Mouse (Mus musculus) urinary bladder, postnatal 4 days (tissue): Measurements from ENCODE around the gene Zfhx2.

Experiments used
- DNase-seq, 2 experiments: peaks; one replicate each; pipeline ENCODE4 v3.0.0; 2021 to 2022; ENCODE audit warnings: low spot score in 2 of 2

Gene Zfhx2

DNA sequence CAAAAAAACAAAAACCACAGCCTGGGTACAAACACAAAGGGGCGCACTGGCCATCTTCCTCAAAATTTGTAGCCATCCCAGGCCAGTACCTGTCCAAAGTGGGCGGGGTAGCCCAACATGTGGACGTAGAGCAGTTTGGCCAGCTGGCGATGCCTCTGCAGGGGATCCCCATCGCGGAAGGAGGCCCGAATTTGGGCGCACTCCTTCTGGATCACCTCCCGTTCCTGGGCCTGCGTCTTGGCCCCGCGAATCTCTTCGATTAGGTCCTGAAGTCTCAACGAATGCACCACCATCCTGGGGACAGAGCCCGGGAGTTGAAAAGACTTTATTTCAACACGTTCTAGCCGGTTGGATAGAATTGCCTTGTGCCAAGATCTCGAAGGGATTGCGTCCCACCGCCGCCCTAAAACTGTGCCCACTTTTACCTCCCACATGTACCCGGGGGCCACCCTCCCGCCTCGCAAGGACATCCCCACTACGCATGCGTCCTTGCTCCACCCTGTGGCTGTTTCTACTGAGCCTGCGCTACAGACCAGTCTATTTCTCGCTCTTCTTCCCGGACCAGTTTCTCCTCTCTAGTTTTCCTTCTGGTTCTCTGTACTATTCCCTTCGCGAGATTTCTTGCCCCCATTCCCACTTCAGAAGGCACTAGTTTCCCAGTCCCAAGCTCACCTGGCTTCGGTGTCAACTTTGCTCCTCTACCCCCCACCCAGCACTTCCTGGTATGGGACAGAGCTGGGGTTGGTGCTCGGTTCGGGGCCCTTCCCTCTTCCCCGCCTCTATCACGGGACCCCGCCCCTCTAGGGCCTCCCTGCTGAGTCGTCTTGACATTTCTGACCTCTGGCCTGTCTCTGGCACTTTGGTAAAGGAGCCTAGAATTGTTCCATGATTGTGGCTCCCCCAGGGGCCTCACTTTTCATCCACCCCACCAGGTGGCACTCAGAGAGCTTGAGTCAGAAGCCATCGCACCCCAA is 14.0 kb upstream of the Zfhx2 start, which contains the start of gene Ap1g2:
TSS of gene Ap1g2 (minus strand) at position 758 of the 974 bp plus-strand sequence.
- DNase-seq, result peak; percentile 76 to 79

DNA sequence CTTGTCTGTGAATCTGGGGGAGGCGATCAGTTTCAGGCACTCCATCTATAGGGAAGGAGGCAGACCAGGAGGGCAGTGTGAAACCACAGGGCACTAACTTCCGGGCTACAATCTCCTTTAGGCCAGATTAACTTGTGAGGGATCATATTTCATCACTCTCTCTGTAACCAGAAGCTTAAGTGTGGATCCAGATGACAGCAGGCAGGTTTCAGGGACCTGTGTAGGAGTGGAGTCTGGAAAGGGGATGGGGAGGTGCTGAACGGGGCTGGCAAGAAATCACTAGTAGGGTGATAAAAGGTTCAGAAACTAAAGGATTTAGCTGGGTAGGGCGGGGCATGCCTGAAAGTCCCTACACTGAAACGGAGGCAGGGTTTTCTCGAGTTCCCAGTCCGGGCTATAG is 13.3 kb upstream of the Zfhx2 start:
- DNase-seq, result no peak

DNA sequence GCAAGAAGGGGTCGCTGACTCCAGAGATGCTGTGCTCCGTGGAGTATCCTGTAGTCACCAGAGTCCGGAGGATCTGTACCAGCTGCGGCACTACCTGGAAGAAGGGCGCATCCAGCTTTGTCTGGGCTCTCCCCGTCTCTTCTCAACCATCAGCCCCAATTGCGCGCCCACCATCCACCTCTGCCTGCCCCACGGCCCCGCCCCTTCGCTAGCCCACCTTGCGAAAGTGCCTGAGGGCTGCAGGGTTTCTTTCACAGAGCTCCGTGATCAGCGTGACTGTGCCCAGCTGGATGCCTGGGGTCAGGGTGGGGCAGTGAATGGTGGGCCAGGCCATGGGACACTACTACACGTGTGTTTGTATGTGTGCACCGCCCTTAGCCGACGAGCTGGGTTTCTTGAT is 12.2 kb upstream of the Zfhx2 start:
- no peak for DNase-seq

DNA sequence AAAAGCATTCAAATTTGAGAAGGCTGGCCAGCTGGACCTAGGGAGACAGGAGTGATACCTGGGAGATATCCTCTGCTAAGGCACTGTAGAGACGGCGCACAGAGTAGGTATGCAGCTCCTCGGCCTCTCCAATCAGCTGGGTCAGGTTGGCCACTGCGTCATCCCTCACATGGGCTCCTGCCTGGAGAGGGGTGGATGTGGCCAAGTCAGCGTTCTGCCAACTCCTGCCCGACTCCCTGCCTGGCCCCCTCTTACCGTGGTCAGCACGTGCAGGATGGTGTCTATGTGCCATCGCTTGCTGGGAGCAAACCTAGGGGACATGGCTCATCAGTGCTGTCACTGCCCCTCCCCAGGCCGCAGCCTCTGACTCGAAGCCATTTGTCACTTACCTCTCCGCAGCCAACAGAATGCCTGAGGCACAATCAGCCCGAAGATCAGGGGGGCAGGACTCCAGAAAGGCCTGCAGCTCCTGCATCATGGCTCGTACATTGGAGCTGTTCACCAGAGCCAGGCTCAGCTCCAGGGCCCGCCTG is 10.2 kb upstream of the Zfhx2 start:
- DNase-seq, result no peak

DNA sequence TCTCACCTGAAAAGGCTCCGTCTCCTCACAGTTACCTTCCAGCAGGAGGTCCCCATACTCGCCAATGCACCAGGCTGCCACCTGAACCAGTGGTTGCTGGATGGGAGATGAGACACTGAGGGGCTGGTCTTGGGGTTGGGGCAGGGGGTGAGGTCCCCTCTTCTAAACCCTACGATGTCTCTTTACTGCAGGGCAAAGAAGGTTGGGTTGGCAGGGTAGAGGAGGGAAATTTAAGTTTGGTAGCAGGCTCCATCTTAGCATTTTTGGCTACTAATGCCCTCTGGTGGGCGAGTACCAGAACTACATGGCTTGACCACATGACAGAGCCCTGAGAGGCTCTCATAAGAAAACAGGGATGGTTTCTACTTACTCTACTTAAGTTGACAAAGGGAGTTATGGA is 9.5 kb upstream of the Zfhx2 start:
- DNase-seq, result no peak

DNA sequence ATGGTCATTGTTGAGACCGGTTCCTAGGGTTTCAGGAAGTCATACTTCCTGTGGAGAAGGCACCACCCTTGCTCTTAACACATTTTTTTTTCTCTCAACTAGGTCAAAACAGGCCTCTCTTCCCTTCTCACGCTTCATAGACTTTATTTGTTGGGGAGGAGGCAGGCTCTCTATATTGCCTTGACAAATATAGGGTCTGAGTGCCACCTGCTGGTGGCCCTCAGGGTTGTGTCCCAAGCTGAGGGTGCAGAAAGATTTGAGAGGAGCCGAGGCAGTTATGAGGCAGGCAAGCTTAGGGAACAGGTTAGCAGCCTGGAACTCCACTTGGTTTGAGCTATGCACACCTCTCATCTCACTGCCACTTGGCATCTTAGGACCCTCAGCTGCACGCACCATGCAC is 5.9 kb upstream of the Zfhx2 start:
- no peak for DNase-seq

DNA sequence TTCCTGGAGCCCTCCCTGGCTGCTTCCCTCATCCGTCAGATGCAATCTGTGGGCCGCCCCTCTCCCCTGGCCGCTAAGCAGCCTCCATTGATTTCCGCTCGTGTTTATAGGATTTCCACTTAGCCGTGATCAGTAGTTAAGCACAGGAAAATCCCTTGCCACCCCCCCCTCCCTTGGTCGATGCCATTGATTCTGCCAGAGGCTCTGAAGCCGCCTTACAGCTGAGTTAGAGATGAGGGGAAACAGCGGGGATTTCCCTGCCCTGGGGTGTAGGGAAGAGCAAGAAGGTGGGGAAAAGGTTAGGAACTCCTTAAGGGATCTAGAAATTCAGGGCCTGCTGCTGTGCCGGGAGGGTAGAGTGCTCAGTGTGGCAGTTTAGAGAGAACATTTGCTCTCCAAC is 5.5 kb upstream of the Zfhx2 start:
- DNase-seq, result no peak

DNA sequence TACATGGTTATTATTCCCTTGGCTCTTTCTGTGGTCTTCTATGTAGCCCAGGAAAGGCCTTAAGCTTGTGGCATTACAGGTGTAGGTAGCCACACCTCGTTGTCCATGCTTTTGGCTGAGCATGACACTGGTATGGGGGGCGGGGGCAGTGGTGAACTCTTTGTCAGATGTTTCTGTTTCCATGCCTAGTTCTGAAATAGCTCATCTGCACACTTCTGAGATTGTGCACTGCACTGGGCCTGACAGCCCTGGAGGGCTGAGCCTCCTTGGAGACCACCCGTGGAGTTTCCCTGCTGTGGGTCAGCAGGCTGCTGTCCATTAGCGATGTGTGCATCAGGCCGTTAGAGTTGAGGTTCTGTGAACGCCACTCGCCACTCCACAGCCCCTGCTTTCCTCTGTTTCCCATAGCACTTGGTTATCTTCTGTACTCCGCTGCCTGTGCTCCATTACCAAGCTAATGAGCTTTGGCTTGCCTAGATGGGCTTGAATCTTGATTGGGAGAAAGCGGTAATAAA is 4.5 kb upstream of the Zfhx2 start:
- no peak for DNase-seq

DNA sequence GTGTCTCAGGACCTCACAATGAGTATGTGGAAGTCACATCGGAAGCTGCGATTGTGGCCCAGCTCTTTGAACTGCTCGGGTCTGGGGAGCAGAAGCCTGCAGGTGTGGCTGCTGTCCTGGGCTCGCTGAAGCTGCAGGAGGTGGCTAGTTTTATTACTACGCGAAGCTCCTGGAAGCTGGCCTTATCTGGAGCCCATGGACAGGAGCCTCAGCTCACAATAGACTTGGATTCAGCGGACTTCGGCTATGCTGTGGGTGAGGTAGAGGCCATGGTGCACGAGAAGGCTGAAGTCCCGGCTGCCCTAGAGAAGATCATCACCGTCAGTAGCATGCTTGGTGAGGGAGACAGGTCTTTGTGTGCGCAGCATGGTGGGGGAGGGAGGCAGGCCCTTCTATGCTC is 3.5 kb upstream of the Zfhx2 start:
- DNase-seq, result no peak

DNA sequence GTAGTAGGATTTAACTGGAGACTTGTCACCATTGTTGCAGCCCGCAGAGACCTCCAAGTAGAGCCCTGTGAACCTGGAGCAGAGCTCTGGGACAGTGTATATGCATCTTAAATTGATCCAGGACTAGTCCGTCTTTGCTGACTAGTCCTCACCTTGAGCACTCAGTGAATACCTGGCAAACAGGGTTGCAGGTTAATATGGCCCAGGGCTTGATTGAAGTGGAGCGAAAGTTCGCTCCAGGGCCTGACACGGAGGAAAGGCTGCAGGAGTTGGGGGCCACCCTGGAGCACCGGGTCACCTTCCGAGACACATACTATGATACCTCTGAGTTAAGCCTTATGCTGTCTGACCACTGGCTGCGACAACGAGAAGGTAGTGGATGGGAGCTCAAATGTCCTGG is 3.1 kb upstream of the Zfhx2 start:
- peak in 1 of 2 experiments; percentile 56 for DNase-seq

DNA sequence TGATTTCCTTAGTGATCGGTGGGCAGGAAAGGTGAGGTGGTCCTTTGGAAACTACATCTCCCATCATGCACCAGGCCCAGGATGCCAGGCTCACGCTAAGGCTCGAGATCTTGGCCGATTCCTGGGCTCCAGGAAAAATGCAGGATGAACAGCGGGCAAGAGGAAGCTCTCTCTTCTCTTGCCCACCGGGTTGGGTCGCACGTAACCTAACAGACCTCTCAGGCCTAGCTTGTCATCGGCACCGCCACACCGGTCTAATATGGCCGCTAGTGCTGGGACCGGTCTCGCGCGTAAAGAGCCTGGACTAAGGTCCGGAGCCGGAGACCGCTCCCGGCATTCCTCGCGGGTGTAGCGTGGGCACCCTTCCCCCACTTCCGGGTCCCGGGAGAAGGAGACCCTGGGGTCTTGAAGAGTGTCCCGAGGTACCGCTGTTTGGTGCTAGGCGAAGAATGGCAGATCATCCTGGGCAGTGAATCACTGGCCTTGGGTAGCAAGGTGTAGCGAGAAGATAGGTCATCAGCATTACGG is 2.6 kb upstream of the Zfhx2 start, which contains the start of gene Thtpa:
TSS of gene Thtpa (plus strand) at position 81 of the 528 bp plus-strand sequence.
- peak; percentile 74 to 77 for DNase-seq

DNA sequence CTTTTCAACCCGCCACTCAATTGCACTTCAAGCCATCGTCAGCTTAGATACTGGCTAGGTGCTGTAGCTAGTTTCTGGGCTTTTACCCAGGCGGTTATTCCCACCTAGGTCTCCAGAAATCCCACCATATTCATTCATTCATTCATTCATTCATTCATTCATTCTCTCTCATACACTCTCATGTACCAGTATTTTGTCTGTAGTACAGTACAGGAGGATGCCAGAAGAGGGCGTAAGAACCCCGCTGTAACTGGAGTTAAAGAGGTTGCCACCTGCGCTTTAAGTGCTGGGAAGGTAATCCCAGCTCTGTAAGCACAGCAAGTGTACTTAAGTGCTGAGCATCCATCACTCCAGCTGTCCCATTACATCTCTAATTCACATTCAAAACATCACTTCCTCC is 1.8 kb upstream of the Zfhx2 start:
- no peak for DNase-seq

DNA sequence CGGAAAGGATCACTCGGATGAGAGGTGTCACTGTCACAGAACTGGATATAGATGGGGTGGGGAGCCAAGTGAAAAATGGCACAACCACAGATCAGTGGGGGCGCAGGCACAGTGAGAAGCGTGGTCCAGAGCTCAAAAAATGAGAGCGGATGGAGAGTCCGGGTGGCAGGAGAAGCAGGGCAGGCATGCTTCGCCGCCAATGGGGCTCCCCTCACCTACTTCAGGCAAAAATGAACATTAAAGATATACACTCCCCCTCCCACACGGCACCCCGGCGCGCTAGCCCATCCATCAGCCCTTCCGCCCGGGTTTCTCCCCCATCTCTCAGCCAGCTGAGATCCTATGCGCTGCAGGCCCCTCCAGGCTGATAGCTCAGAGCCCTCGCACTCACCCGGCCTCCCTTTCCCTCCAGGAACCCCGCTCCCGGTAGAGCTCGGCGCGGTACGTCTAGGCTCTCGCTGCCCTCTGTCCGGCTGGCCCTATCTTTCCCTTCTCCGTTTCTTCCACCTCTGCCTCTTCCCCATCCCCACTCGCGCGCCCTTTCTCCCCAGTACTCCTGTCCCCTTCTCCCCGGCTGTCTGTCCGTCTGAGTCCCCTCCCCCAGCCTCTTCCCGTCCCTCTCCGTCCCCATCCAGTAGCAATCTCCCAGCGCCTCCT is 787 bp downstream of the Zfhx2 start:
- DNase-seq, result no peak

DNA sequence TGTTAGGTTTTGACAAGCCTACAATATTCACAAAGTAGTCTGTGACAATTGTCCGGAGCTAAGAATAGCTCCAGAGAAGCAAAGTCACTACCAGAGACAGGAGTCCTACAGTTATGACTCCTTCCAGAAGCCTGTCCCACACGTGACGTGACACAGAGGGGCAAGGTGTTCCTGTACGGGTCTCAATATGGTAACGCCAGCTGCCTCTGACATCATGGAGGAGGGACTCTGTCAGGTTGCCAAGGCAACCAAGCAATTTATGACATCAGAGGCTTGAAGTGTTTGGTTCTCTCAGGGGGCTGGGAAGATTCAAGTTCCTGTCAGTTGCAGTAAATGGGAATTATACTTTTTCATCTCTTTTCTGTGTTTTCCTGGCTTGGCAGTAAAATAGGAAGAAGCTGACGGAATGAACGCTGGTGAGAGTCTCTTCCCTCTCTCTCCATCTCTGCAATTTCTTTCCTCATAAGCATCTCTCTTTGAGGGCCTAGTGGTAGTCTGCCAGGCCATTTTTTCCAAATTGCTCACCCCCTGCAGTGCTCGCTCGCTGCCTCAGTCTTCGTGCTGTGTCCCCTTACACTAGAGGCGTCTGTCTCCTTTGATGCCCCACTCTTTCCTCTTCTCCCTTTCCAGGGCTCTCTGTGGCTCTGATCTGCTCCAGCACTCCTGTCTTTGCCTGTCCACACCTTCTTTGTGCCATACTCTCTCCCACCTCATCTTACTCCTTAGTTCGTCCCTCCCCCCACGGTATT is 2.8 kb downstream of the Zfhx2 start:
- no peak for DNase-seq

DNA sequence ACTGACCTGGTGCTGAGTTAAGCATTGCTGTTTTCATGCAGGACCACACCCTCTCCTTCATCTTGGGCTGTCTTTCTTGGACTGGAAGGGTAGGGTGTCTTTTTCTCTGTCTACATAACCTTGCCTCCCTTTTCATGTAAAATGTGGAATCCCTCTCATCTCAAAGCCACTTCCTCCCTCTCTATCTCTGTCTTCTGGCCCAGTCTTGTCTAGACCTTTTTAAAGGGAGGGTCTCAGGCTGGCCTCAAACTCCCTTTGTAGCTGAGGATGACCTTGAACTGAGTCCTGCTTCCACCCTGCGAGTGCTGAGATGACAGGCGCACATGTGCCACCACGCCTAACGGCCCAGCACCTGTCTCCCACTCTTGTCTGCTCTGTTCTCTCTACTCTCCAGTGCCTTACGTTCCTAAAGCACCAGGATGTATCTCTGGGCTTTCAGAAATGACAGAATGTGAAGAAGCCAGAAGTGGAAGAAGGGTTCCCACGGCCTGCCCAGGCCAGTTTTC is 6.1 kb downstream of the Zfhx2 start:
- no peak for DNase-seq

DNA sequence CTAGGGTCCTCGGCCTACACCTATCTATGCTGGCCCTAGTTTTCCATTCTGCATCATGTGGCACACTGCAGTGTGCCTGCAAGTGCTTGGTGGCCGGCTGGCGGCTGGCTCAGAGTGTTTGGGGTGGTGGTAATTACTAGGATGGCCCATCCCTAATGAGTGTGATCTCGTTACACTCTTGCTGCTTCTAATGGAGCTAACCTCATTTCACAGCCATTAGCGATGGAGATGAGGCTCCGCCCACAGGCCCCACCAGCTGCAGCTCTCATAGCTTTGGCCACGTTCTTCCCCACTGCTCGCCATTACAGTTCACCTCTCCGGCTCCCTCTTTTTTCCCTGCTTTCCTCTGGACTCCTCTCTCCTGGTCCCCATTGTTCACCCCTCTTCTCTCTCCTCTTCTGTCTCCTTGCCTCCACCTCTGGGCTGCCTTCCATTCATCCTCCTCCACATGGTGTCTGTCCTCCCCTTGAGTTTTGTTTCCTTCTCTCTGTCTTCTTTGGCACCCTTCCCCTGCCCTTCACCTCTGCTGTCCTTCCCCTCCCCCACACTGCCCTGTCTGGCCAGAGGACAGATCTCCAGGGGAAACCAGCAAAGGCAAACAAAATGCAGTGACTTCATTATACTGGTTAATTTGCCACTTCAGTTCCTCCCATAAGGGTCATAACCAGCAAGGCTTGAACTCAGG is 6.7 kb downstream of the Zfhx2 start:
- no peak for DNase-seq

DNA sequence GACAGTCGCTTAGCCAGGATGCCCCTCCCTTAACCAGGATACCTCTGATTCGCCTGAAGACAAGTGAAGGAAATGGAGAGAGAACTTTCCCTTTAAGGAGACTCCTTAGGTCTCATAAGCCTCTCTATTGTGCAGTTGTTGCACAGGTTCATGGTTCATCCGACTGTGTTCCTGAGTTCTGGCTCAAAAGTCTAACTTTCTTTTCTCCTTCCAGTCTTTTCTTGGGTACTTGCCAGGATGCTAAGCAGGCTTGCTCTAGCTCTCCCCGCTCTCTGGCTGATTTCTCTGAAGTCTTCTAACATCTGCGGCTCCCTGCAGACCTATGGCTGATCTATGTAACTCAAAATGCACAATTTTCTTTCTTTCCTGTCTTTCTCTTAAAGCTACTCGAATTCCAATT is 8.6 kb downstream of the Zfhx2 start:
- DNase-seq, result no peak

DNA sequence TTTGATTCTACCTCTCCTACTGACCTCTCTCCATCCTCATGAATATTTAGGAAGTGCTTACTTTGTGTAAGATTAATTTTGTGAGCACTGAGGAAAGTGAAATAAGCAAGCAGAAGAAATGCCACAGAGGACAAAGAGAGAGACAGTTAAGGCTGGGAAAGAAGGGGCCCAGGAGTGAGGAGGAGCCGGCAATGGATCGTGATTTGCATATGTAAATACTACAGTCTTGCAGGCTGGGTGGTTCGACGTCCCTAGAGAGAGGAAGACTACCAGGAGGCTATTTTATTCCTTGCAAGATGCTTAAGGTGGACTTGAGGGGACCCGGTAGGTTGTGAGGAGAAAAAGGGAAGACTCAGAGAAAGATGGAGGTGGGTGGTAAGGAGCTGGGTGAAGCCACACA is 11.0 kb downstream of the Zfhx2 start:
- DNase-seq, result no peak

DNA sequence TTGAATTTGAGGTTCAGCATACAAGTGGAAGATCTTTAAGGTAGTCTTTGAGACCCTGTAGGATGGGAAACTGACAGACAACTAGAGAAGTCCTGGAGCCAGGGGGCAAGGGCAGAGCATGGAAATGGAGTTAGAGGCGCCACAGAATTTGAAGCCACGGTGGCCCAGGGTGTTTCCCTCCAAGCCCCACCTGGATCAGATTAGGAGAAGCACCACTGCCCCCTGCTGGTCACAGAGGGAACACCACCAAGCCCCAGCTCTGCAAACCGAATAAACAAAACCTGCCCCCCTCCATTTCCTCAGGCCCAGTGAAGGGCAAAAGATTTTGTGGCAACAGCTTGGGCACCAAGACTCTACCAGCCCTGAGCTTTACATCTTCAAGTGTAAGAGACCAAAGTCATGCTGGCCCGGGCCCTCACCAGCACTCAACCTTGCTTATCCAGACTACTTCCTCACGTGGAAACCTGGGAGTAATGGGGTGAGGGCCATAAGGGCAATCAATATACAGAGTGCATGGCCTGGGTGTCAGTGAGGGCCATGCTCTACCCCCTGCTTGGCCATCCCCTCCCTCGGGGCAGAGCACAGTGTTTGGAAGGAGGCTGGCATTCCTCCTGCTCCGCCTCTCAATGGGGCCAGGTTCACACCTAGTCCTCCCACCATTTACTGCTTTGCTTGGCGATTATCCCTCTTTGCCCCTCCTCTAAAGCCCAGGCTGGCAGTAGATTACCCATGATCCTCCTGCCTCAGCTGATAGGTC is 12.7 kb downstream of the Zfhx2 start:
- DNase-seq, result peak in 1 of 2 experiments; percentile 79
